Mouse (Mus musculus) liver, adult 2 months (tissue): ENCODE measurements around the gene Shroom3.

Experiments
- CTCF ChIP-seq: fragments of 200-500 bp; IDR thresholded peaks from 2 replicates; pipeline ENCODE4 v1.5.1; 2011; ENCODE audit warnings: low read depth, low read length, control low read depth
- POLR2A ChIP-seq: fragments of 200-500 bp; IDR thresholded peaks from 2 replicates; pipeline ENCODE4 v1.6.1; 2011; ENCODE audit warnings: low read length, control low read depth; ENCODE audit not compliant: insufficient read depth; ENCODE audit errors: extremely low read depth

DNA sequence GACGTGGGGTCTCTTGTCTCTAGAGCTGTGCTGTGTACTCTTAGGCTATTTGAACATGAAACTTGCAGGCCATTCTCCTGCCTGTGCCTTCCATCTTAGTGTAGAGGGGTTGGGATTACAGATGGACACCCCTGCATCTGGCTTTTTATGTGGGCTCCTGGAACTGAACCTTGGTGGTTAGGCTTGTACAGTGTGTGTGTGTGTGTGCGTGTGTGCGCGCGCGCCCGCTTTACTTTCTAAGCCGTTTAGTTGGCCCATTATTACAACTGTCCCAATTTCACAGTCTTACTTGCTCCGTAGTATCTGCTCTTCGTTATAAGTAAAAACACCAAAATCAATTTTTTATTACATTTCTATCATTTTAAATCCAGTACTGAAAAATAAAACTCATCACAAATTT, 1.4 kb upstream of the Shroom3 start:
- TF ChIP-seq POLR2A = no peak
- no peak for TF ChIP-seq CTCF
